Mouse (Mus musculus): ENCODE measurements around the gene Eif2b2.
A peak's percentile ranks its signal among the peaks of the same experiment; 100 is the strongest.

Gene Eif2b2

GRCm38 (mm10) chr12:85219236-85219904 lies at the start of gene Eif2b2:
Gene Eif2b2 (plus strand): TSS chr12:85219481.
- peak; percentile 97 for DNase-seq (ENCODE audit: extremely low read depth, low read depth)

GRCm38 (mm10) chr12:85169877-85170276 lies 49.4 kb upstream of the Eif2b2 start:
- no peak for DNase-seq (ENCODE audit: extremely low read depth, low read depth)

- DNase-seq (ENCODE audit: extremely low read depth, low read depth): no peak
Measured at GRCm38 (mm10) chr12:85170284-85170947, 48.9 kb upstream of the Eif2b2 start.

- DNase-seq (ENCODE audit: extremely low read depth, low read depth): no peak
Measured at GRCm38 (mm10) chr12:85170948-85171307, 48.4 kb upstream of the Eif2b2 start.

GRCm38 (mm10) chr12:85174016-85174415 lies 45.3 kb upstream of the Eif2b2 start:
- no peak for DNase-seq (ENCODE audit: extremely low read depth, low read depth)

GRCm38 (mm10) chr12:85175087-85175675 lies 44.1 kb upstream of the Eif2b2 start:
- no peak for DNase-seq (ENCODE audit: extremely low read depth, low read depth)

GRCm38 (mm10) chr12:85175926-85176845 lies 43.1 kb upstream of the Eif2b2 start:
- no peak for DNase-seq (ENCODE audit: extremely low read depth, low read depth)

- peak; percentile 45 for DNase-seq (ENCODE audit: extremely low read depth, low read depth)
Measured at GRCm38 (mm10) chr12:85176846-85177523, 42.3 kb upstream of the Eif2b2 start.

GRCm38 (mm10) chr12:85177740-85178239 lies 41.5 kb upstream of the Eif2b2 start, which contains the start of gene Pgf:
Gene Pgf (minus strand): TSS chr12:85177790.
- DNase-seq (ENCODE audit: extremely low read depth, low read depth): no peak

- DNase-seq (ENCODE audit: extremely low read depth, low read depth): no peak
Measured at GRCm38 (mm10) chr12:85178294-85178693, 41.0 kb upstream of the Eif2b2 start.

- DNase-seq (ENCODE audit: extremely low read depth, low read depth): no peak
Measured at GRCm38 (mm10) chr12:85181475-85182344, 37.6 kb upstream of the Eif2b2 start.

- no peak for DNase-seq (ENCODE audit: extremely low read depth, low read depth)
Measured at GRCm38 (mm10) chr12:85182345-85182643, 37.0 kb upstream of the Eif2b2 start.

GRCm38 (mm10) chr12:85182898-85183297 lies 36.4 kb upstream of the Eif2b2 start:
- DNase-seq (ENCODE audit: extremely low read depth, low read depth): no peak

- DNase-seq (ENCODE audit: extremely low read depth, low read depth): no peak
Measured at GRCm38 (mm10) chr12:85184118-85184517, 35.2 kb upstream of the Eif2b2 start.

GRCm38 (mm10) chr12:85185810-85186209 lies 33.5 kb upstream of the Eif2b2 start:
- DNase-seq (ENCODE audit: extremely low read depth, low read depth): no peak

- DNase-seq (ENCODE audit: extremely low read depth, low read depth): no peak
Measured at GRCm38 (mm10) chr12:85186361-85186760, 32.9 kb upstream of the Eif2b2 start.

- no peak for DNase-seq (ENCODE audit: extremely low read depth, low read depth)
Measured at GRCm38 (mm10) chr12:85190290-85190689, 29.0 kb upstream of the Eif2b2 start.

GRCm38 (mm10) chr12:85192461-85193108 lies 26.7 kb upstream of the Eif2b2 start:
- DNase-seq (ENCODE audit: extremely low read depth, low read depth): no peak

GRCm38 (mm10) chr12:85193146-85193545 lies 26.1 kb upstream of the Eif2b2 start:
- no peak for DNase-seq (ENCODE audit: extremely low read depth, low read depth)
